Mouse (Mus musculus): ENCODE measurements around the gene Zc3h13.

The Zc3h13 gene

DNA sequence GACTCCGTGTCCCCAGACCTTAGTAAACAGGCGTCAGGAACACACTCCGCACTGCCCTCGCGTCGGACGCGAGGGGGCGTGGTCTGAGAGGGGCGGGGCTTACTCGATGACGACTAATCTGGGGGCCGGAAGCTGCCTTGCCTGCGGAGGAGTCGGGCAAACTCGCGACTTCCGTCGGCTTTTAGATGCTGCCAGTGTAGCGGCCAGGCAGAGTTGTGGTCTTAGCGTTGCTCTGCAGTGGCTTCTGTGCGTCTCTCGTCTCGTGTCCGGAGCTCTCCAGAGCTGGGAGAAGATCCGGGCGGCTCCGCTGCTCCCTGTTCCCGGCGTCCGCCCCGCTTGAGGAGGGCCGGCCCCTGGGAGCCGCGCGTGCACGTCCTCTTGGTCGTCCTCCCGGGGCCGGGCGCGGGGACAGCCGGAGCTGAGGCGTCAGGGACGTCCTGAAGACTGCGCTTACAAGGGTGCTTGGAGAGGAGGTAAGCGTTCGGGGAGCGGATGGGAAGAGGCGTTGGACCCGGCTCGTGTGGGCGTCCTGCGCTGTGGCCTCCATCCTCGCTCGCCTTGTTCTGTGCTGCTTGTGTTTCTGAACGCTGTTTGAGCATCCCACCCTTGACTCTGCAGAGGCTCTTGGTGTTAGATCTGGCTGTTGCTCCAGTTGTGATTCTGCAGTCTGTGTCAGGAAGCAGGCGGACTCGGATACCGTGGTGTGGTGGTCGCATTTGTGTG lies at the start of gene Zc3h13:
Zc3h13 (plus strand) TSS at position 181 of the 723 bp plus-strand sequence.
- peak; percentile 89 to 94 for DNase-seq (ENCODE audit: low spot score in 2 of 2)

DNA sequence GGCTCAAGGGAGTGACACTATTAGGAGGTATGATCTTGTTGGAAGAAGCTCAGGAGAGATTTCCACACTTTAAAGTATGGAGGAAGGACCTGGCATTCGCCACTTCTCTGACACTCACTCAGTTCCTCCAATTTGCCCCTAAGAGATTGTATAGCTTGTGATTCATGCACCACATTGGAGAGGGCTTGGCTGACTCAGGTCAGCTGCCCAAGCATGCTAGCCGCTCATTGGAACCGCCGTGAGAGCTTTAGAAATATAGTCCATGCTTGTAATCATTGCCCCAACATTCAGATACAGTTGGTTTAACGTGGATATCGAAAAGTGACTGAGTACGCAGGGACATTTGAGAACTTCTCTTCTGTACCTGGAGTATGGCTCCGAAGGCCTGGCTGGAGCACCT lies 48.6 kb upstream of the Zc3h13 start:
- no peak for DNase-seq (ENCODE audit: low spot score in 2 of 2)

DNA sequence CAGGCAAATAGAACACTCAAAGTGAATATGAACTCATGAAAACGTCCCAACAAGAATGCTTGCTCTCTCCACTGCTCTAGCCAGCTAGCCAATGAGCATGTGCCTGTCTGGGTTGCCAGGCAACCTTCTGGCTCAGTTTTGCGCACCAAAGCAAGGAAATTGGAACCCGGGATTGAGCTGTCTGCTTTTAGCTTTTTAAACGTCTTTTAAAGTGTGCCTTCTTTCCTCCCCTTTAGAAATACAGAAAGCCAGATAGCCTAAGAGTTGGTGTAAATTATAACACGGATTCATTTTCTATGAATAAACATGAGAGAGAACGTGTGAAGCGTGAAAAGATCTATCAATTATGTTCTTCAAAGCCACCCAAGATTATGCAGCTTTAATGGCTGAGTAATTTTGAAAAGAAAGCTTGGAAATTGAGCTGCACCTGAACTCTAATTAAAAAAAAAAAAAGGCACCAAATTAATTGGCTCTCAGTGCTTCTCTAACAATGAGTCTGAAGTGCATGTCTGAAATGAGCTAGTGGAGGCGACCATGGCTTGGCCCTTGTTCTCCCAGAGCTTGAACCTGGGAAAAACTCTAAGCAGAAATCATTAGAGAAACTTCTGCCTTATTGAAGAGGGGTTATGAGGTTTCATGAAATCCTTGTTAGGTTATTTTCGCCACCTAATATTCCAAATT lies 48.1 kb upstream of the Zc3h13 start:
- DNase-seq (ENCODE audit: low spot score in 2 of 2), result no peak

DNA sequence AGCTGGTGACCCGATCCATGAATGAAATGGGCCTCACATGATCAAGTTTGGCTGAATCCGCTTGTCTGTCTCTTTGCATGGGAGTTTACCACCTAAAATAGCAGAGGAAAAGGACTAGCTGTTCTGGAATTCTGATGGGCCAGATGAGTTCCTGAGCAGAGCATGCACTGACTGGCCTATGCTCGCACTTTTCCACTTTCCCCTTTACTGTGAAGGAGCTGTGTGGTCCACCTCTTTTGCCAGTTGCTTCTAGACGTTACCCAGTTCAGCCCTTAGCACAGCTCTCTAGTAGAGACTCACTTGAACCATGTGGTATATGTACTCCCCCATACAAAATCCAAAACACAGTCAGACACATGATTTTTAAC lies 47.6 kb upstream of the Zc3h13 start:
- no peak for DNase-seq (ENCODE audit: low spot score in 2 of 2)

DNA sequence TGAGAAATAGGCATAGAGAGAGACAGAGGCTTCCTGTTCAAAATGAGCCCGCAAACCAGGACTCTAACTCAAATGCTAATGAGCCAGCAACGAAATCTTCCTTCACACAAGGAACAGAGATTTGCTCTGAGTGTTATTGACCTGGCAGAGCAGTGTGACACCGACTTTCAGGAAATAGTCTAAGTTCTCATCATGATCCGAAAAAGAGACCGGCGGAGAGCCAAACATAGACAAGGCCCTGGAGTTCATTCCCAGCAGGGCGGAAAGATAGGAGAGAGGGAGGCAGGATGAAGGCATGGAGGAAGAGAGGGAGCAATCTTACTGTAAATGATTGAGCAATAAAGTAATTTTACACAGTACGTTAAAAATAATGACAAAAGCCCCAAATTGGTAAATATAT lies 47.1 kb upstream of the Zc3h13 start:
- DNase-seq (ENCODE audit: low spot score in 2 of 2), result no peak

DNA sequence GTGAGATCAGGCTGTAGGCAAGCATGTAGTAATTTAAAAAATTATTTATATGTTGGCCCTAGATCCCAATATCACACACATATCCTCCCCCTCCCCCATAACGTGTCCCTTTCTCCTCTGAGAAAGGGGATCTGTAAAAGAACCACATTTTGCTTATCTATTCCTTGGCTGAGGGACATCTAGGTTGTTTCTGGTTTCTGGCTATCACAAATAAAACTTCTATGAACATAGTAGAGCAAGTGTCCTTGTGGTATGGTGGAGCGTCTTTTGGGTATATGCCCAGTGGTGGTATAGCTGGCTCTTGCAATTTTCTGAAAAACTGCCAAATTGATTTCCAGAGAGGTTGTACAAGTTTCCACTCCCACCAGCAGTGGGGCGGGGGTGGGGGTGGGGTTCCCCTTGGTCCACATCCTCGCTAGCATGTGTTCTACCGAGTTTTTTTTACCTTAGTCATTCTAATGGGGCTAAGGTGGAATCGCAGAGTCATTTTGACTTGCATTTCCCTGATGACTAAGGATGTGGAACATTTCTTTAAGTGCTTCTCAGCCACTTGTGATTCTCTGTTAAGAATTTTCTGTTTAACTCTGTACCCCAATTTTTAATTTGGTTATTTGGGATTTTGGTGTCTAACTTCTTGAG lies 46.0 kb upstream of the Zc3h13 start:
- no peak for DNase-seq (ENCODE audit: low spot score in 2 of 2)

DNA sequence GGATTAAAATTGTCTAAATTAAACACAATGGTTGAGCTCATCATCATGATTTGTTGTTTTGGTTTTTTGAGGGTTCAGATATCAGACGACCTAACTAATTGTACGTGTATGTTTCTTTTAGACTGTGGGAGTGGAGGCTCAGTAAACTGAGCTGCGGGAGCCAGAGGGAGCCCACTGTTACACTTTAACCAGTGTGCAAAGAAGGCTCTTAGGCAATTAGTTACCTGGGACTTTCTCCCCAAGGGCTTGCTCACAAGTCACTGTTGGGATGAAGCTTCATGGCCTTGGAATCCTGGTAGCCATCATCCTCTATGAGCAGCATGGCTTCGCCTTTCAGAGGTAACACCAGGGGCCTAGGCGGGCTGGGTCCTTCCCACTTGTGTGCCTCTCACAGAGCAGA lies 42.1 kb upstream of the Zc3h13 start, which contains the start of gene Cpb2:
Cpb2 (plus strand) TSS at position 201 of the 400 bp plus-strand sequence.
- no peak for DNase-seq (ENCODE audit: low spot score in 2 of 2)

DNA sequence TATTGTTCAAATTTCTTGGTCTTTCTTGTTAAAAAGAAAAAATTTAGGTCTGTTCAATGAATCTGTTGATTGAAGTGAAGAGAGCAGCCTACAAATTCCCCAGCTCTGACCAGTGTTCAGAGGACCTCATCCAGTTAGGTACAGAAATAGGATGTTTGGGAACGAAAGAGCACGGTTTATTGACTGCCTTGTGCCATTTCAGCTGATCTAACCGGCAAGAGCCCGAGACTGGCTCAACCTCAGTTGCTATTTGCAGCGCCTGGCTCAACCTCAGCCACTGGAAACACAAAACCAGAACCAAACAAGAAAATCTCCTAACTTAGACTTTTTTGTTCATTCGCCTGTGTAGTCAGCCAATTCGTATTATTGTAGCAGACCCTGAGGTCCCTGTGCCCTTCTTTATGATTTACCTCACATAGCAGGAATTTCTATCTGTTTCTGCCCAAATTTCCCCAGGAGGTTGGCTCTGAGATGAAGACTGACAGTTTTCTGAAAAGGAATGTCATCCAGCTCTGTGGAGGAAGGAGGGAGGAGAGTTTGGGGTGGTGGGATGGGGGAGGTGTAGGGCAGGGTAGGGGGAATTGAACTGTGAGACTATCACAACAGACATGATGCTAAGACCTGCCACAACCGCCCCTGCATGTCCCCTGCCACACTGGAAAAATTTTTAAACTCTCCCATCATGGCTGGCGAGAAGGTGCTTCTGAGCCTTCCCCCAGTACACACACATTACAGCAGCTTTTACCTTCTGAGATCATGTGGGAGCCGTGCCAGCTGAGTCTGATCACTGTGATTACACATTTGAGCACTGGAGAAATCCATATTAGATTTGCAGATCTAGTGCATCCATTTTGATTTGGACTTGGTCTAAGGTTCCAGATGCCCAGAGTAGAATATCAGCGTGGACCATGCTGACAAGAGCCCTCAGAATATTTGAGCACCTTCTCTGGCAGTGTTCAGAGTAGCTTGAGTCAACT lies 37.9 kb upstream of the Zc3h13 start:
- no peak for DNase-seq (ENCODE audit: low spot score in 2 of 2)

DNA sequence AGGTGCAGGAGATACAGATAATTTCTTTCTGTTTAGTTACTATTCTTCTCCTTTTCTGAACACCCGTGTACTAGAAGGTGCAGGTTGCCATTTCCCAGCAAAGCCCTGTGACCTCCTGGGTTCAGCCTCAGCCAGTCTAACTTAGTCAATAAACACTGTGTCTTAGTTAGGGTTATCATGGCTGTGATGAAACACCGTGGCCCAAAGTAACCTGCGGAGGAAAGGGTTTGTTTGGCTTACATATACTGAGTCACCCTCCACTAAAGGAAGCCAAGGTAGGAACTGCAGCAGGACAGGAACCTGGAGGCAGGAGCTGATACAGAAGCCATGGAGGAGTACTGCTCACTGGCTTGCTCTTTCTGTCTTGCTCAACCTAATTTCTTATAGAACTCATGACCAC lies 33.7 kb upstream of the Zc3h13 start:
- DNase-seq (ENCODE audit: low spot score in 2 of 2), result no peak

DNA sequence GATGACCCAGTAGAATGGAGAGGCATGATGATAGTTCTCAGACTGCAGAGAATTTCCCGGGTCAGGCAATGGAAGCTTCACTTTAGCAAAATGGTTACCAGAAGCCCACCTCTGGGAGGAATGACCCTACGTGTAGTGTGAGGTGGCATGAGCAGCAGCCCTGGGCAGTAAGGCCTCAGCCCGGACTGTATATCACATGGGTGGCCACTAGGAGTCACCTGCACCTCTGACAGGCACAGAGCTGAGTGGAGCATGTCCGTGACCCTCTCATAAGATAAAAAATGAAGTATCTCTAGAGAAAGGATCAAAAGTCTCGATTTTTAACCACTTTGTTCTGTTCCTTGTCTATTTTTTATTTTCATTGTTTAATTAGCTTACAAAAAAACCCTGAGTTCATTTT lies 27.7 kb upstream of the Zc3h13 start:
- DNase-seq (ENCODE audit: low spot score in 2 of 2), result no peak

DNA sequence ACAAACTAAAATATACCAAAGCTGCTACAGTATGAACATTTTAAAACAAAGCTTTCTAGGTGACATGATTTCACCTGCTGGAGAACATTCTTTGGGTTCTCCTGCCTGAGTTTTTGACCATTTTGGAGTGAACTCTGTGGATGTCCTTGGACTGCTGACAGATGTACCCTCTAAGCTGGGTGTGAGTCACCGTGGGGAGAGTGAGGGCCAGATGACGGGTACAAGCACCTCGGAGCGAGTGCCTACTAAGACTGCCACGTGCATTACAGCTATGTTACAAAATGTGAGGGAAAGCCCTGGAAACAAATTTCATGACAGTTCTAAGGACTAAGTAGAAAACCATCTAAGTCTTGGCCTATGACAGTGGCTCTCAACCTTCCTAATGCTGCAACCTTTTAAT lies 14.6 kb upstream of the Zc3h13 start:
- DNase-seq (ENCODE audit: low spot score in 2 of 2), result no peak

DNA sequence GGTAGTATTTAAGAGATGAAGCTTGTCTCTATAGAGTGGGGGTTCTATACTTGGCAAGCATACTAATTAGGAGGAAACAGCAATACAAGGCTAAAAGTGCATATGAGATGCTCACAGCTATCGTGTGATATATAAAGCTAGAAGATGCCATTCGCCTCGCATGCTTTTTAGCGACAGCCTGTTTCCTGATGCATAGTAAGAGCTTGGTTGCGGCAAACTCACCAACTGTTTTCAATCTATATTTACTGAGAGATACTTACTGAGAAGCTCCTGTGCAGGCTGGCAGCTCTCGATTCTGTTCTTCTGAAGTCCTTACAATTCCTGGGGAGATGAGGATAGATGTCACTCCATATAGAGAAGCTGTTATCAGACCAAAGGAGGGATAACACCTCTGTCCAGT lies 4.5 kb upstream of the Zc3h13 start:
- DNase-seq (ENCODE audit: low spot score in 2 of 2), result no peak

DNA sequence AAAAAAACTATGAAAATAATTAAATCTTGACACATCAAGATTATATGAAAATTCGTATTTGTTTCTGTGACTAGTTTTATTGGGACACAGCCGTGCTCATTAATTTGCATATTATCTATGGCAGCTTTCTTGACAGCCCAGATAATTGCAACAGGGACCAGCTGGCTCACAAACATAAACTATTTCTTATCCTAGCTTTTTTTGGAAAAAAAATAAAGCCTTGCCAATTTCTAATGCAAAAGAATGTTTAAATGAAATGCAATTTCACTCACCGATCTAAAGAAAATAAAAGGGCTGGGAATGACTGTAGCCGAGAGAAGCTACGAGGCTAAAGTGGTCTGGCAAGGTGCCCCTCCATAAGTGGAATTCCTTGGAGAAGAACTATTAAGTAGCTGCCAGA lies 3.8 kb upstream of the Zc3h13 start:
- no peak for DNase-seq (ENCODE audit: low spot score in 2 of 2)

DNA sequence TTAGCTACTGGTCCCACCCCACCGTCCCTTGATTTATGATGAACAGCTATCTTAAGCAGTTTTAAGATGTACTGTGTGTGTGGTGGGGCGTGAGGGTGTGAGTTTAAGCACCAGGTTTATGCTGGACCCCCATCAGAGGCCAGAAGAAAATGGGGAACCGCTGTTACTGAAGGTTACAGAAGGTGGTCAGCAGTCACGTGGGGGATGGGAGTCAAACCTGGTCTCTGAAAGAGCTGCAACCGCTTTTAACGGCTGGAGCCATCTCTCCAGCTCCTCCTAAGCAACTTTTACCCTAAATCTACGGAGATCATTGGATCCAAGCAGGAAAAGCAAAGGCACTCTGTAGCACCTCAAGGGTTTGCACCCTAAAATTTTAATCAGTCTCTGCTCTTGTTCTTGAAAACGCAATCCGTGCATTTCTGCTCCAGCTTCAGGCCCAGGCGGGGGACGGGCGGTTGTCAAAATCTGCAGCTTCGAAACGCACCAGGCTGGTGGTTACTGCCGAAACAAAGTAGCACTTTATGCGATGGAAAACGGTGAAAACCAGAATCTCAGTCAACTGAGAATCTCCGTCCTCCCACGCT lies 472 bp upstream of the Zc3h13 start:
- peak in 1 of 2 experiments; percentile 14 for DNase-seq (ENCODE audit: low spot score in 2 of 2)

DNA sequence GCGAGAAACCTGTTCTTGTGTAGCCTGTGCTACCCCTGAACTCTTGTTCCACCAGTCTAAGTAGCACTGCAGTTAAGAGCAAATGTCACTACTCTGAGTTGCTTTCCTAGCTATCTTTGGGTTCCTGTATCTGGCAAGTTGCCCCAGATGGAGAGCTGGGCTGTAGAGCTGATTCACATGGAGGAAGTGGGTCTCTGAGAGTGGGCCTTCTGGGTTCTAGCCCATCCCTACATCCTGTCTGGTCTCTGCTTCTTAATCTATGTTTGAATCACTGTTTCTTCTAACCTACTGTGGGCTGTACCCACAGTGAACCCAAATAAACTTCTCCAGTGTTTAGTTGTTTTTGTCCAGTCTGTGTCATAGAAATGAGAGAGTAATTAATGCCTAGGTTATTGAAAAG lies 16.9 kb downstream of the Zc3h13 start:
- DNase-seq (ENCODE audit: low spot score in 2 of 2), result no peak

DNA sequence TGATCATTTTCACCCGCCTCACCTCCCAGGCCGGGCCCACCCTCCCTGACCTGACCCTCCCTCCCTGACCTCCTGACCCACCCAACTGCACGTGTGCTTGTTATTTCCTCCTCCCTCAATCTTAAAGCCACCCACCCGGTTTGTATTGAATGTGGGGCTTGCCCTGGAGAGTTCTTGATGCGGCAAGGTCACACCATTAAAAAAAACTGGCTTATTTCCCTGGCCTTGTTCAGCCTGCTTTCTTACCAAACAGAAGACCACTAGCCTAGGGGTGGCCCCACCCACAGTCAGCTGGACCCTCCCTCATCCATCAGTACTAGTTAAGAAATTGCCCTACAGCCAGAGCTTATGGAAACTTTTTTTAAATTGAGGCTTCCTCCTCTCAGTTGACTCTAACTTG lies 19.6 kb downstream of the Zc3h13 start:
- DNase-seq (ENCODE audit: low spot score in 2 of 2), result no peak

DNA sequence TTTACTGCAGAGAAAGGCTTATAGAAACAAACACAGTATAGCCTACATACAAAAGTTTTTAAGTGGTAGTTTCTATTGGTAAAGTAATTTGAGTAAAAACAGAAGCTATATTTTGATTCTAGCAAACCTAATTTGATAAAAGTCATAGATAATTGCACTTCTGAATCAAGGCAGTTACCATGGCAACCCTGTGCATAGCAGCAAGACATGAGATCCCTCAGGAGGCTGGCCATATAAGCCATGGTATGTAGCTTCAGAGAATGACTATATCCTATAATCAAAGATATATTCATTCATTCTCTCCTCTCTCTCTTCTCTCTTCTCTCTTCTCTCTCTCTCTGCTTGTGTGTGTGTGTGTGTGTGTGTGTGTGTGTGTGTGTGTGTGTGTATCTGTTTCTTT lies 23.7 kb downstream of the Zc3h13 start:
- DNase-seq (ENCODE audit: low spot score in 2 of 2), result no peak

DNA sequence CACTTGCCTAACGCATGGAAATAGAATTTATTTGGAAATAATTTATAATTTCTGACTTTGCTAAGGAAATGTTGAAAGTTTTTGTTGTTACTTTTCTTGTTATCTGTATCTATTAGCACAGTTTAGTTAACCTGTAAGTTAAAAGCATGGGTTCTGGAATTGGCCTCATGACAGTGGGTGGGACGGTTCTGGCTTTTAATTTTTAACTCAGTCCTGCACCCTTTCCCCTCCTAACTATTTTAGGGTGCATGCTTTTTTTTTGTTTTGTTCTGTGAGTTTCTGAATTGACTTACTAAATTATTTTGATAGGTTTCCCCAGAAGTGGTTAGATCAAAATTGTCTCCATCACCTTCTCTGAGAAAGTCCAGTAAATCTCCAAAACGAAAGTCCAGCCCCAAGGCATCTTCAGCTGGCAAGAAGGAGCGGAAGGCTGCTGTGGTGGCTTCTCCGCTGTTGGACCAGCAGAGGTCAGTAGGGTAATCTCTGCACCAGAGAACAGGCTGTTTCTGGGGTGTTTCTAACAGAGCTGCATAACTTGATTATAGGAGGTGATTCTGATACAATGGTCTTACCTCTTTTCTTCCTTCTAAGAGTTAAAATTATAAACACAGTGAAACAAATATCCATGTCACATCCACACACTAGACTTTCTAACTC lies 25.3 kb downstream of the Zc3h13 start:
- no peak for DNase-seq (ENCODE audit: low spot score in 2 of 2)

DNA sequence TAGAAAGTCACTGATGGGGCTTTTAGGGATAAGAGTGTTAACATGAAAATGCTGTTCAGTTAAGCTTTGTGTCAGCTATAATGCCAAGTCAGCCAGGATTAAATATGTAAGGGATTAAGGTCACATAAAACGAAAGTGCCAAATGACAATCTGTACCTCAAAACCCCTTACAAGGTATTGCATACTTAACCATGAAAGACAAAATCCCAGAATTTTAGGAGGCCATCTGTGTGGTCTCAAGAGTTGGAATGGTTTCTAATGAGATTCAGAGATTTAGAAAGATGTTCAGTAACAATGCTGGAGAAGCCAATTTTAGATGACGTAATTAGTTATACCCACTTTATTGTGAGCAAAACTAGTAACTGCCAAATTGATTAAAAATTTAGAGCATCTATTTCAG lies 30.3 kb downstream of the Zc3h13 start:
- DNase-seq (ENCODE audit: low spot score in 2 of 2), result no peak

DNA sequence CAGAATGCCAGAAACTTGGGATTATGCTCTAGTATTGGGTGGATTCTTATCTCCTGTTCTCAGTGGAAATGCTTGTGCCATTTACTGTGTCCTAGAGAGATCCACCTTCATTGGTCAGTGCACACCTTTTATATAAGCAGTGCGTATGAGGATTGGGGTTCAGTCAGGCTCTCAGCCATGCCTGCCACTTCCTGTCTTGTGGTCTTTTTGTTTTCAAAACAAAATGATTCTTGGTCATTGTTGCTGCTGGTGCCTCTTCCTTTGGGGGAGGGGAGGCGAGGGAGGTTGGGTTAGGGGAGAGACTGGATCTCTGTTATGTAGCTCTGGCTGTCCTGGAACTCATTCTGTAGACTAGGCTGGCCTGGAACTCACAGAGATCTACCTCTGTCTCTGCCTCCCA lies 34.6 kb downstream of the Zc3h13 start:
- DNase-seq (ENCODE audit: low spot score in 2 of 2), result no peak

DNA sequence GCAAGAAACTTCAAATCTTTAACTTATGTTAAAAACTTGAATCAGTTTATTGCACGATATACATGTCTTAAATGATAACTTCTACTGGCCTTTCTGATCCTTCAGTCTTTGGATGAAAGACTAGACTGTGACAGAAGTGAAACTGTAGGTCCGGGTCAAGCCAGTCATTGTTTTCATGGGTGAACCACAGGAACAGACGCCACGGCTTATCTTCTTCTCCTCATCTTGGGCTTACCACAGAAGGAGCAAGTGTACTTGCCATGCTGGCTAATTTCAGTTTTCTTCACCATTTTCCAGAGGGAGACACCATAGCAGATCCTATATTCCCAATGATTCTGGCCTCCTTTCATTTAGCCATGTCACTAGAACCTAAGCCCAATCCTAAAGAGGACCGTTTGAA lies 36.1 kb downstream of the Zc3h13 start:
- DNase-seq (ENCODE audit: low spot score in 2 of 2), result no peak

All from heart, adult 9 months (tissue).